Mouse (Mus musculus): ENCODE data around the gene Rab8b. TPM values are rescaled to one million over a fixed set of nuclear protein-coding genes. Genes with fewer than 3 reads are reported as not detected.
A peak's percentile ranks its signal among the peaks of the same experiment; 100 is the strongest.
"Not testable (repeated sequence)": the region's sequence is repeated elsewhere in the genome, so short reads cannot be mapped to it uniquely, and the experiment has no call there.

Gene Rab8b
- total RNA-seq, 1 experiment from 2014 or later: 120 TPM

GRCm38 (mm10) chr9:66918672-66919330, 686 bp downstream of the Rab8b start:
- no peak for ATAC-seq (ENCODE audit: extremely low read depth, insufficient number of reproducible peaks, low FRiP score, poor library complexity, severe bottlenecking)

DNA sequence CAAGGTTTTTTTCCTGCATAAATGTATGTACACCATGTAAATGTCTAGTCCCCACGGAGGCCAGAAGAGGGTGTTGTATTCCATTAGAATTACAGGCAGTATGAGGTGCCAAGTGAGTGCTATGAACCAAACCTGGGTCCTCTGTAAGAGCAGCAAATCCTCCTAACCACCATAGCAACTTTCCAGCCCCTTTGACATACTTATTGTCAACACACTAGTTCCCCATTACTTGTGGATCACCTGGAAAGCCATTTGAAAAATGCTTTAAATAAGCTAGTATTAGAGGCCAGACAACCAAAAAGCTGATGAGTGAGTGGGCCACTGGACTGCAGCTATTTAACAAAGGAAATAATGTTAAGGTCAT, 1.6 kb downstream of the Rab8b start:
- ATAC-seq (ENCODE audit: extremely low read depth, insufficient number of reproducible peaks, low FRiP score, poor library complexity, severe bottlenecking): no peak

- no peak for ATAC-seq (ENCODE audit: extremely low read depth, insufficient number of reproducible peaks, low FRiP score, poor library complexity, severe bottlenecking)
Measured at GRCm38 (mm10) chr9:66917216-66917891, 2.1 kb downstream of the Rab8b start.

DNA sequence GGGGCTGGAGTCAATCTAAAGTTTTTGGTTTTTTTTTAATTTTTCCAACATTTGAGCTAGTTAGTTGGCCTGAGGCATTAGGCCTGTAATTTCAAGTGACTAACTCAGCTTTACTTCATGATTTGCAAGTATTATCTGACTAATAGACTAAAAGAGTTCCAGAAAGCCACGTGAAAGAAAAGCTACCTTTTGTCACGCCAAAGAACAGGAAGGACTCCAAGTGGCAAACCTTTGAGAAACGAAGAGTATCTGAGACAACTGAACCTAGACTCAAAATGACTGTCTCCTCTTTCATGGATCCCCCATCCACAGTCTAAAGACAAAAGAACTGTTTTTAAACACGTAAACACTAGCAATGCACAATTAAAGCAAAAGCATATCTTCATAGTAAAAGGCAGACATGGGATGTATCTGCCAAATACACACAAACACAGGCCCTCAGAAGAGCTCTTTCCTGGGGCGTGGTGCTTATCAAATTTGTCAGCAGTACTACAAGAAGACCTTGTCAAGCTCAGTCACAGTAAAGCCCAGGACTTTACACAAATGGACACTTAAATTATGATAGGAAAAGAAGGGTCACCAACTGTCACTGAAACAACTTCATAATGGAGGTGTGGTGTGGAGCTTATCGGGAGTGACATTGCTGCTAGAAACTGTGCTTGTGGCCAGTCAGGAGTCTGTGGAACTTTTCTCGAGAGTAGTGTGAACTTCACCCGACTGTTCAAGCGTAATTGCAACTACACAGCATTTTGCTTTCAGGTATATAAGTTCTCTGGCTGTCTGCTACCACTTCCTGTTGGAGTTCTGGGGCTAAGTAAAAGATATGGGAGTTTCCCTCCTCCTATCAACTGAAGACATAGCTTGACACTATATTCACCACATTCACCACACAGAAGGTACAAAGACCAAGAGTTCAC, 3.4 kb downstream of the Rab8b start:
- no peak for ATAC-seq (ENCODE audit: extremely low read depth, insufficient number of reproducible peaks, low FRiP score, poor library complexity, severe bottlenecking)

DNA sequence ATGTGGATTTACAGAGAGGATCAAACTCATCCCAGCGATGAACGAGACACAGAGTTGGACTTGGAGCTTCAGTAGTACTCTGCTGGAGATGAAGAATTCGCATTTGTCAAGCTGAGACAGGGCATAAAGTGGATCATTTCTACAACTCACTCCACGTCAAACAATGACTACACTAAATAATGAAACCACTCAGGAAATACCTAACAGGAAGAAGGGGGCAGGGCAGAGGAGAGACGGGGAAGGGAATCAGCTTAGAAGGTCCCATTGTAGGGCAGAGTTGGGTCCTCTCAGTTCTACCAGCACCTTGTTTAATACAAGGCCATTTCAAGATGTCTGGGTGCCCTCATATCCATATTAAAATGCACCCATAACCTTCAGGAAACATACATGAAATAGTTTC, 4.1 kb downstream of the Rab8b start:
- ATAC-seq (ENCODE audit: extremely low read depth, insufficient number of reproducible peaks, low FRiP score, poor library complexity, severe bottlenecking): peak; percentile 22; the same call in 1 of the 2 replicates

DNA sequence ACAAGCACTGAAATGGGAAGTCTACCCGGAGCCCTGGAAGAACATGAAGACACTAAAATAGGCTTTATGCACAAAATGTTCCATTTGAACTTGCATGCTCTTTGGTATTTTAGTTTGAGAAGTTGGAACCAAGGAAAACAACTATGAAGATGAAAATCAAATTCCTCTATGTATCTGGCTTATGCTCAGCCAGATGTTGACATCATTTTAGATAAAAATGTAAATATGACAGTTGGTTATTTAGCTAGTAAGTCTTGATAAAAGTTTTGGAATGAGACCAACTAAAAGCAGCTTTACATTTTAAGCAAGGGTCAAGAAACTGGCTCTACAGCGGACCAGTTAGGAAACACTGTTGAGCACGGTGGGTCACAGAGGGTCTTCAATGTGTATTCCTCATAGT, 4.9 kb downstream of the Rab8b start:
- no peak for ATAC-seq (ENCODE audit: extremely low read depth, insufficient number of reproducible peaks, low FRiP score, poor library complexity, severe bottlenecking)

DNA sequence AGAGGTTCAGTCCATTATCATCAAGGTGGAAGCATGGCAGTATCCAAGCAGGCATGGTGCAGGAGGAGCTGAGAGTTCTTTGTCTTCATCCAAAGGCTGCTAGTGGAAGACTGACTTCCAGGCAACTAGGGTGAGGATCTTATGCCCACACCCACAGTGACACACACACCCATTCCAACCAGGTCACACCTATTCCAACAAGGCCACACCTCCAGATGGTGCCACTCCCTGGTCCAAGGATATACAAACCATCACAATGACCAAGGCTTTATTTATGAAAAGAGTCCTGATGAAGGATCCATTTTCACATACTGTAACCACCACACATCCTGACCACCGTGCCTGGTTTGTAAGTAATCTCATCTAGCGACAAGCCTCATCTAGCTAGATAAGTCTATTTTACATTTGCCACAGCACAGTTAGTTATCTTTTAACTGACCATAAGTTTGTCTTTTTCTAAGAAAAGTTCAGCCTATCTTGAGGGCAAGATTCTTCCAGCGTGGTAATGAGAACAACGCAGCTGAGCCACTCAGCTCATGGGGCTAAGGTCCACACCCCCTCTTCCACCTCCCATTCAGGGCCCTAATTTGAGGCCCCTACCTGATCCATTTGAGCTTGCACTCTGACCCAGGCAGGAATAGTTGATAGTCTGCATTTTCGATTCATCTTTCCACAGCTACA, 6.1 kb downstream of the Rab8b start:
- not testable (repeated sequence) for ATAC-seq (ENCODE audit: extremely low read depth, insufficient number of reproducible peaks, low FRiP score, poor library complexity, severe bottlenecking)

GRCm38 (mm10) chr9:66912304-66912703, 7.2 kb downstream of the Rab8b start:
- ATAC-seq (ENCODE audit: extremely low read depth, insufficient number of reproducible peaks, low FRiP score, poor library complexity, severe bottlenecking): no peak

GRCm38 (mm10) chr9:66910677-66911076, 8.8 kb downstream of the Rab8b start:
- no peak for ATAC-seq (ENCODE audit: extremely low read depth, insufficient number of reproducible peaks, low FRiP score, poor library complexity, severe bottlenecking)

- ATAC-seq (ENCODE audit: extremely low read depth, insufficient number of reproducible peaks, low FRiP score, poor library complexity, severe bottlenecking): no peak
Measured at GRCm38 (mm10) chr9:66909922-66910321, 9.6 kb downstream of the Rab8b start.

- 0 out of 2 replicates have a peak, but pooled peaks have one; percentile 35 for ATAC-seq (ENCODE audit: extremely low read depth, insufficient number of reproducible peaks, low FRiP score, poor library complexity, severe bottlenecking)
Measured at GRCm38 (mm10) chr9:66907746-66908397, 11.6 kb downstream of the Rab8b start.

- ATAC-seq (ENCODE audit: extremely low read depth, insufficient number of reproducible peaks, low FRiP score, poor library complexity, severe bottlenecking): no peak
Measured at GRCm38 (mm10) chr9:66907126-66907525, 12.4 kb downstream of the Rab8b start.

- no peak for ATAC-seq (ENCODE audit: extremely low read depth, insufficient number of reproducible peaks, low FRiP score, poor library complexity, severe bottlenecking)
Measured at GRCm38 (mm10) chr9:66905990-66906389, 13.5 kb downstream of the Rab8b start.

GRCm38 (mm10) chr9:66899526-66899925, 20.0 kb downstream of the Rab8b start:
- ATAC-seq (ENCODE audit: extremely low read depth, insufficient number of reproducible peaks, low FRiP score, poor library complexity, severe bottlenecking): no peak

DNA sequence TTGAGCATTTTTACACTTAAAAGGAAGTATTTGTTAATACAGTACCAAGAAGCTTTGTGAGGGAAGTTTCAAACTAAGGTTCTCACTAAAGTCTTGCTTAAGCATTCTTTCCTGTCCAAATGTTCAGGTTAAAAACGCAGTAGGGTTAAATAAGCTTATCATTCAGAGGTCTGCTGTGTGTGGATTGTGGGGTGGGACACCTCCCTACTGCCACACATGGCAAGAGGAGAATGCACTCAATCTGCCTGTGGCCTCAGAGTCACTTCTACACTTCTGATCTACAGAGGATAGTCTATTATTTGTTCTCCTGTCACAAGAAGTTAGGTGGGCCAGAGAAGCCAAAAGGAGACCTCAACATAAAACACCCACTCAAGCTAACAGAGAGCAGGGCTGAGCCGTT, 20.4 kb downstream of the Rab8b start:
- ATAC-seq (ENCODE audit: extremely low read depth, insufficient number of reproducible peaks, low FRiP score, poor library complexity, severe bottlenecking): no peak

GRCm38 (mm10) chr9:66897851-66898250, 21.6 kb downstream of the Rab8b start:
- ATAC-seq (ENCODE audit: extremely low read depth, insufficient number of reproducible peaks, low FRiP score, poor library complexity, severe bottlenecking): peak; percentile 33; the same call in 1 of the 2 replicates

- no peak for ATAC-seq (ENCODE audit: extremely low read depth, insufficient number of reproducible peaks, low FRiP score, poor library complexity, severe bottlenecking)
Measured at GRCm38 (mm10) chr9:66896951-66897350, 22.5 kb downstream of the Rab8b start.

GRCm38 (mm10) chr9:66895995-66896394, 23.5 kb downstream of the Rab8b start:
- no peak for ATAC-seq (ENCODE audit: extremely low read depth, insufficient number of reproducible peaks, low FRiP score, poor library complexity, severe bottlenecking)

Data from neutrophil, adult 5-6 weeks (primary cell).